Mouse (Mus musculus) forebrain, embryonic 15.5 days (tissue): ENCODE results near the gene Fbxw11. TPM values are rescaled to one million over a fixed set of nuclear protein-coding genes. Genes with fewer than 3 reads are reported as not detected.
"Not testable (repeated sequence)": the region's sequence is repeated elsewhere in the genome, so short reads cannot be mapped to it uniquely, and the experiment has no call there.

ENCODE experiments used
- ATAC-seq: fragments of 200-750 bp; cut with Nextera tagmentation; replicated peaks from 2 replicates; pipeline ENCODE4 v1.8.0; 2017; ENCODE audit warnings: mild to moderate bottlenecking, moderate TSS enrichment, moderate library complexity
- H3K27ac ChIP-seq: fragments of 300-500 bp; sonication (generic); replicated peaks from 2 replicates; pipeline ENCODE4 v1.5.1; 2015; ENCODE audit warnings: mild to moderate bottlenecking, inconsistent platforms
- H3K27me3 ChIP-seq: fragments of 300-500 bp; sonication (generic); 2 replicates; pipeline ENCODE4 v1.6.1; 2015; ENCODE audit warnings: inconsistent platforms
- H3K36me3 ChIP-seq: fragments of 300-500 bp; sonication (generic); 2 replicates; pipeline ENCODE4 v1.6.1; 2015; ENCODE audit warnings: mild to moderate bottlenecking, inconsistent platforms
- H3K4me1 ChIP-seq: fragments of 300-500 bp; sonication (generic); 2 replicates; pipeline ENCODE4 v1.6.1; 2015; ENCODE audit warnings: inconsistent platforms
- H3K4me2 ChIP-seq: fragments of 300-500 bp; sonication (generic); replicated peaks from 2 replicates; pipeline ENCODE4 v1.6.1; 2015; ENCODE audit warnings: mild to moderate bottlenecking, inconsistent platforms
- H3K4me3 ChIP-seq: fragments of 300-500 bp; sonication (generic); 2 replicates; pipeline ENCODE4 v1.5.1; 2015; ENCODE audit warnings: mild to moderate bottlenecking, inconsistent platforms
- H3K9ac ChIP-seq: fragments of 300-500 bp; sonication (generic); replicated peaks from 2 replicates; pipeline ENCODE4 v1.6.1; 2015; ENCODE audit warnings: mild to moderate bottlenecking, inconsistent platforms
- H3K9me3 ChIP-seq: fragments of 300-500 bp; sonication (generic); 2 replicates; pipeline ENCODE4 v1.6.1; 2016; ENCODE audit warnings: inconsistent platforms
- WGBS: fragments of 180-500 bp; shearing (Covaris S2); methylation state at CpG from one replicate; pipeline ENCODE4 v1.1.7; 2015; ENCODE audit warnings: mixed read lengths; 5-methylcytosine and 5-hydroxymethylcytosine counted together
- polyA plus RNA-seq: library from polyadenylated mRNA; unstranded; fragments of >200 nt; fragmentation: Nextera tagmentation; extraction: Ambion mirVana; gene quantifications from 2 replicates; pipeline ENCODE4 v1.2.1, GENCODE M21; 2015

The Fbxw11 gene
- polyA plus RNA-seq, 1 experiment from 2014 or later, result 127 TPM

- H3K9ac ChIP-seq, result no peak overlapping the region
- H3K4me1 ChIP-seq, result 0 out of 2 replicates have a peak, but pooled peaks cover 21% of the 10 kb centered on the region
- no peaks in the 10 kb centered on the region for H3K36me3 ChIP-seq
- no peaks in the 10 kb centered on the region for H3K27me3 ChIP-seq
- H3K9me3 ChIP-seq, result no peaks in the 10 kb centered on the region
- no peak overlapping the region for H3K27ac ChIP-seq
- no peak overlapping the region for H3K4me2 ChIP-seq
- no peak overlapping the region for H3K4me3 ChIP-seq
- no peak for ATAC-seq
Observed at GRCm38 (mm10) chr11:32650236-32650749, 7.8 kb downstream of the Fbxw11 start.

GRCm38 (mm10) chr11:32650893-32651590 is 8.5 kb downstream of the Fbxw11 start:
- Histone ChIP-seq H3K4me2 (no peak overlapping the region), H3K4me3 (no peak overlapping the region), H3K27ac (no peak overlapping the region), H3K4me1 (0 out of 2 replicates have a peak, but pooled peaks cover 17% of the 10 kb centered on the region), H3K27me3 (no peaks in the 10 kb centered on the region), H3K36me3 (no peaks in the 10 kb centered on the region), H3K9ac (no peak overlapping the region), H3K9me3 (no peaks in the 10 kb centered on the region)
- 84% methylated on average over 7 of the region's 7 CpGs for WGBS
- no peak for ATAC-seq

- H3K4me1 ChIP-seq, result 0 out of 2 replicates have a peak, but pooled peaks cover 17% of the 10 kb centered on the region
- no peak overlapping the region for H3K4me3 ChIP-seq
- H3K27me3 ChIP-seq, result no peaks in the 10 kb centered on the region
- no peak overlapping the region for H3K9ac ChIP-seq
- ATAC-seq, result no peak
- H3K27ac ChIP-seq, result no peak overlapping the region
- no peaks in the 10 kb centered on the region for H3K9me3 ChIP-seq
- no peak overlapping the region for H3K4me2 ChIP-seq
- no peaks in the 10 kb centered on the region for H3K36me3 ChIP-seq
- 94% methylated on average over 1 of the region's 1 CpGs for WGBS
Observed at GRCm38 (mm10) chr11:32651723-32652122, 9.2 kb downstream of the Fbxw11 start.

- no peak overlapping the region for H3K27ac ChIP-seq
- peaks cover 13% of the 10 kb centered on the region; the same call in 1 of the 2 replicates for H3K4me1 ChIP-seq
- H3K4me3 ChIP-seq, result no peak overlapping the region
Observed at GRCm38 (mm10) chr11:32662082-32662656, 19.6 kb downstream of the Fbxw11 start.

GRCm38 (mm10) chr11:32665639-32666038 is 23.1 kb downstream of the Fbxw11 start:
- no peak for ATAC-seq
- H3K9me3 ChIP-seq, result no peaks in the 10 kb centered on the region
- no peak overlapping the region for H3K27ac ChIP-seq
- no peaks in the 10 kb centered on the region for H3K27me3 ChIP-seq
- H3K4me3 ChIP-seq, result no peak overlapping the region
- H3K36me3 ChIP-seq, result peaks cover 4% of the 10 kb centered on the region; the same call in 1 of the 2 replicates
- H3K4me1 ChIP-seq, result peaks cover 9% of the 10 kb centered on the region; the same call in 1 of the 2 replicates
- no peak overlapping the region for H3K4me2 ChIP-seq
- 90% methylated on average over 3 of the region's 3 CpGs for WGBS
- no peak overlapping the region for H3K9ac ChIP-seq

More at GRCm38 (mm10) chr11:32662082-32662656, 19.6 kb downstream of the Fbxw11 start:
- H3K9me3 ChIP-seq, result no peaks in the 10 kb centered on the region
- 97% methylated on average over 1 of the region's 1 CpGs for WGBS
- H3K4me2 ChIP-seq, result no peak overlapping the region
- ATAC-seq, result no peak
- H3K27me3 ChIP-seq, result no peaks in the 10 kb centered on the region
- no peak overlapping the region for H3K9ac ChIP-seq
- H3K36me3 ChIP-seq, result peaks cover 4% of the 10 kb centered on the region; the same call in 1 of the 2 replicates

- Histone ChIP-seq H3K27me3 (no peaks in the 10 kb centered on the region), H3K4me2 (no peak overlapping the region), H3K9me3 (no peaks in the 10 kb centered on the region), H3K27ac (no peak overlapping the region), H3K9ac (no peak overlapping the region), H3K4me1 (peaks cover 8% of the 10 kb centered on the region; the same call in 1 of the 2 replicates), H3K4me3 (no peak overlapping the region), H3K36me3 (no peaks in the 10 kb centered on the region)
- ATAC-seq, result no peak
Observed at GRCm38 (mm10) chr11:32666983-32667382, 24.5 kb downstream of the Fbxw11 start.

GRCm38 (mm10) chr11:32671480-32671879 is 29.0 kb downstream of the Fbxw11 start:
- peaks cover 6% of the 10 kb centered on the region for H3K4me1 ChIP-seq
- ATAC-seq, result no peak
- no peak overlapping the region for H3K9ac ChIP-seq
- no peaks in the 10 kb centered on the region for H3K9me3 ChIP-seq
- H3K27me3 ChIP-seq, result no peaks in the 10 kb centered on the region
- no peak overlapping the region for H3K27ac ChIP-seq
- no peak overlapping the region for H3K4me2 ChIP-seq
- H3K36me3 ChIP-seq, result no peaks in the 10 kb centered on the region
- WGBS, result 96% methylated on average over 4 of the region's 4 CpGs
- no peak overlapping the region for H3K4me3 ChIP-seq

- H3K36me3 ChIP-seq, result no peaks in the 10 kb centered on the region
- H3K4me1 ChIP-seq, result peaks cover 22% of the 10 kb centered on the region
- no peak overlapping the region for H3K4me2 ChIP-seq
- H3K9ac ChIP-seq, result no peak overlapping the region
- no peak overlapping the region for H3K27ac ChIP-seq
- 48% methylated on average over 3 of the region's 3 CpGs for WGBS
- no peak for ATAC-seq
- no peaks in the 10 kb centered on the region for H3K9me3 ChIP-seq
- no peaks in the 10 kb centered on the region for H3K27me3 ChIP-seq
- no peak overlapping the region for H3K4me3 ChIP-seq
Observed at GRCm38 (mm10) chr11:32676777-32677176, 34.3 kb downstream of the Fbxw11 start.

- H3K9ac ChIP-seq, result no peak overlapping the region
- no peak overlapping the region for H3K4me3 ChIP-seq
- WGBS, result 61% methylated on average over 1 of the region's 1 CpGs
- no peak for ATAC-seq
- no peaks in the 10 kb centered on the region for H3K27me3 ChIP-seq
- H3K9me3 ChIP-seq, result no peaks in the 10 kb centered on the region
- no peak overlapping the region for H3K4me2 ChIP-seq
- no peaks in the 10 kb centered on the region for H3K36me3 ChIP-seq
- no peak overlapping the region for H3K27ac ChIP-seq
- peaks cover 22% of the 10 kb centered on the region for H3K4me1 ChIP-seq
Observed at GRCm38 (mm10) chr11:32677811-32678210, 35.3 kb downstream of the Fbxw11 start.

GRCm38 (mm10) chr11:32679091-32679490 is 36.6 kb downstream of the Fbxw11 start:
- not testable (repeated sequence) for H3K9me3 ChIP-seq, H3K27ac ChIP-seq, H3K9ac ChIP-seq, H3K4me2 ChIP-seq, H3K36me3 ChIP-seq, H3K4me3 ChIP-seq, H3K27me3 ChIP-seq, ATAC-seq
- H3K4me1 ChIP-seq, result peaks cover 22% of the 10 kb centered on the region
- WGBS, result 94% methylated on average over 4 of the region's 4 CpGs

- Histone ChIP-seq H3K9ac (no peak overlapping the region), H3K4me1 (peaks cover 22% of the 10 kb centered on the region), H3K9me3 (no peaks in the 10 kb centered on the region), H3K27me3 (no peaks in the 10 kb centered on the region), H3K36me3 (no peaks in the 10 kb centered on the region), H3K4me2 (no peak overlapping the region), H3K27ac (no peak overlapping the region), H3K4me3 (no peak overlapping the region)
- WGBS, result 63% methylated on average over 4 of the region's 4 CpGs
- no peak for ATAC-seq
Observed at GRCm38 (mm10) chr11:32680014-32680413, 37.5 kb downstream of the Fbxw11 start.

GRCm38 (mm10) chr11:32681192-32681795 is 38.8 kb downstream of the Fbxw11 start:
- Histone ChIP-seq H3K9me3 (no peaks in the 10 kb centered on the region), H3K9ac (no peak overlapping the region), H3K4me3 (no peak overlapping the region), H3K27ac (no peak overlapping the region), H3K27me3 (no peaks in the 10 kb centered on the region), H3K4me2 (no peak overlapping the region), H3K36me3 (no peaks in the 10 kb centered on the region), H3K4me1 (peaks cover 22% of the 10 kb centered on the region)
- ATAC-seq, result no peak
- 69% methylated on average over 3 of the region's 3 CpGs for WGBS
